Mouse (Mus musculus) liver (tissue): ENCODE data around the gene Sema5a.

Source experiments
- DNase-seq: peaks from one replicate; pipeline ENCODE4 v3.0.0-alpha.2; 2020; ENCODE audit warnings: mixed read lengths

Sema5a gene

DNA sequence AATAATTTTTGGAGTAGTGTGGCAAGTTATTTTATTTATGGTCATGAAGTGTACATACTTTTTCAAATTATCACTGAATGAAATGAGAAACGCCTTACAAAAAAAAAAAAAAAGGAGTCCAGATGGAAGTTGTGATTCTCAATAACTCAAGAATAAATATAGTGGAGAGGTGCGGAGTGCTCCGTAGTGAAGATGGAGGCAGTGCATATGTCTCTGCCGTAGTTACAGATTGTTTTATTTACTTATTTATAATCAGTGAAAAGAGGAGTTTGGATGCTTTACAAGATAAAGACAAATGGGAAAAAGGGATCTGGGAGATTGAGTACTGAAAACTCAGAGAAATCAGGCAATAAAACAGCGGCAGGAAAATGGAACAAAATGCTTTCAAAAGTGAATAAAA is 131.7 kb downstream of the Sema5a start:
- DNase-seq: no peak

DNA sequence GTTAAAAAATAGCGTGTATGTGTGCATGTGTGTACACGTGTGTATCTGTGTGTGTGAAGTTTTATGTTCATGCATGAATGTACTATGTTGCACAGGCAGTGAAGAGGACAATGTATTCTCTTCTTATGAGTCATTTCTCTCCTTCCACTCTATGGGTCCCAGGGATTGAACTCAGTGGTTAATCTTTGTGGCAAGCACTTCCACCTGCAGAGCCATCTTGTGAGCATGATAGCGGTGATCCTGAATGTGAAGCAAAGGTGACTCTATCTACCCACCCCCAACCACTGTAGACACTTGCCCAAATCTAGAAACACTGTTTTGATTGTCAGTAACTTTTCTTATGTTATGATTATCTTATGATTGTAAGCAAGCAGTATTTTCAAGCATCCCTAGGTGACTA is 133.2 kb downstream of the Sema5a start:
- no peak for DNase-seq

DNA sequence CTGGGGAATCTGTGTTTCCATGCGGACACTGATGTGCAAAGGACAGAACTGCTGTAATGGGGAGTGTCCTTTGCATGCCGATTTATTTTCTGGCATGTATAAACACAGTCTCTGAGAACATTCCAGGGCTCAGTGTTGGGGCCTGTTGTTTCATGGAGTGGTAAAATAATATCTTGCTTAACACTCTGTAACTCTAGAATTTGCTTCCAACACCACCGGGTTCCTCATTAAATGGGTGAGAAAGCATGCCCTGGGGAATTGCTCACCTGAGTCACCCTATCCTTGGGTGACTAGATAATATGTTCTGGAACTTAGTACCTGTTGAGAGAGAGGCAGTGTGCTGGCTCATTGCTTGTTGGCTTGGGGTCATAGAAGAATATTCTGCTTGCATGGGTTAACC is 135.7 kb downstream of the Sema5a start:
- DNase-seq: no peak

DNA sequence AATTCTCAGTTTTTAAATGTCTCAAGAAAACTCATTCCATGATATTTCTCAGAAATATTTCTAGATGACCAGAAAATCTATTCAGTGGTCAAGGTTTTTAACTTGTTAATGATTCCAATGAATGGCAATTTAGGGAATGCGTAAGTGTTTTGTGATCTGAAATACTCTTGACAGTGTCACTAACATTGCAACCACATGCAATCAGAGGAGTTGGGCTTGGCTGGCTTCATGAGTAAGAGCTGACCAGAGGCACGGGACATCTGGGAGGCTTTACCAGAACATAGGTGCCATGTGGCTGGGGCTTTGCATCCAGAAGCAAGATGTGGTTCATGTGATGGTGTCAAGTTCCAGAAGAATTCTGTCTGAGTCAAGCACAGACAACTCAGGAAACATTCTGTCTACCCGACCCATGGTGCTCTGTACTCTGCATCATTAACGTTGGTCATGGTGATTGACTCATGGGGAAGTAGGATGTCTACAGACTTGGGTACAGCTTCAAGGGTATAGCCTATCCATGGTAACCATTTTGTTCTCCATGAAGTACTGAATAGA is 138.4 kb downstream of the Sema5a start:
- no peak for DNase-seq

DNA sequence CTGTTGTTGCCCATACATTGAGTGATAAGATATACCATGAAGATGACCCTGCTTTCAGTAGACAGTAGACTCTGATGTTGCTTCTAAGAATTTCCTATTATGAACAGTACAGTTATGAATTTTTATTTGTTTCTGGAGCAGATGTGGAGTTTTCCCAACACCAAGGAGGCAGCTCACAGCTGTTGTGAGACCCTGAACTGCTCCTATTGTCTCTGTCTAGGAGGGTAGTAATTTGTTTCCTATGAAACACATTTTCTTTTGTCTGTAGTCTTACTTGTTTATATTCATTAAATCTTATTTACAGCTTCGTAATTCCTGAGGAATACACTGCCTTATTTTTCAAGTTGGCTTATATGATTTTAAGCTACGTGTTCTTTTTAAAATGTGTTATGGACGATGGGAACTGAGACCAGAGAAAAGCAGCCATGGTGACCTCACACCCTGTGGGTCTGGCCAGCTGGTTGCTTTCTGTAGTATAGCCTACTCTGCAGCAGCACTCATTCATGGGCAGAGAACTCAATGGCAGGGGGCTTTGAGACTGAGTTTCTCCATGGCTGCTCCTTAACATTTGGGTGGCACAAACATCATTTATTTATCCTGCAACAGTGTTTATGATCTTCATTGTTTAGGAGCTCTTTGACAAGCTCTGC is 151.8 kb downstream of the Sema5a start:
- DNase-seq: no peak

DNA sequence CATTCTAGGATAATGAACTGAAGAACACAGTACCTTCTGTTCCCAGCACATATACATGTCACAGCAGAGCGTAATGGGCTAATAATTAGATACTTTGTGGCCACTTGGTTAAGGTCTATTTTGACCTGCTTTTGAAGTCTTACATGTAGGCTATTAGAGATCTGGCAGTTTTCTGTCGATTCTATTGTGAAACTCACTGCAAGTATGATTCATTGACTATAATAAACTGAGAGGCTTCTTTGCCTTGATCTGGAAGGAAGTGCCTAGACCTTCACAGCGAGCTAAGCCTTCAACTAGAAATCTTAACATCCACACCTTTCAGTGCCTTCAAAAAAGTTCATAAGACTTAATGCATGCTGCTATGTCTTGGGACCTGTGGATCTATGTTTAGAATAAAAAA is 152.5 kb downstream of the Sema5a start:
- no peak for DNase-seq

DNA sequence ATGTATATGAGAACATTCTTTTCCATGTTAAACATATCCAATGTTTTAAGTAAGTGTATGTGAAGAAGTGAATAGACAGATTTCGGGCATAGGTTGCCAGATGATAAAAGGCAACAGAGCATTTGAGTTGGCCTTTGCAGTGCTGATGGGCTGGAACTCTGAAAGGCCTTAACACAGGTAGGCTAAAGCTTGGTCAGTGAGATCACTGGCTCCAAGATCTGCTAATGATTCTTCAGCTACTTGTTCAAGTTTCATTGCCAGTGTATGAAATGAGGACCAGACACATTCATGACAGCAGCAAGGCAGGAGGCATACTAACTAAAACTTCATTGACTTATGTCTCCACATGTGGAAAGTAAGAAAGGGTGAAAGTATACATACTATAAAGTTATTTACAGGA is 154.1 kb downstream of the Sema5a start:
- no peak for DNase-seq

DNA sequence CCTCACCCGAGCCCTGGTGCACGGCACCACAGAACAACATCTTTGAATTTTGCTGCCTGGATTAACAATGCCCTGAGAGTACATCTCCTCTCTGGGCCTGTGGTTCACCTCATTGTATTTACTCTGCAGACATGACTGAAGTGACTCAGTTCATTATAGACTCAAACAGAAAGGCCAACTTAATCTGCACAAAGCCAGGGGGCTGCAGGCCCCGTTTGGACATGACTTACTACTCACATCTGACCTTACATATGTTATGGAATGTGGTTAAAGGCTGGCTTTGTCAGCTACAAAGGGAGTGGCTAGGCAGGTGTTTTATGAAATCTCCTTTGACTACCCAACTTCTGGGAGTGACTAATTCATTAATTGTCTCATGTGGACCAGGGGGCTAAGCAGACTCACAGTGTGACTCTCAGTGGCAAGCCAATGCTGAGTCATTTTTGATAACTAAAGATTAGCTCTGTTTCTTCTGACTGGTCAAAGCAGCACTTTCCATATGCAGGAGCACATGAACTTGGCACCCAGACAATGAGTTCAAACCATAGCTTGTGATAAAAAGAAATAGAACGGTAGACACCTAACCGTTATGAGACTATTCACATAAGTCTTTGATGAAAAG is 157.4 kb downstream of the Sema5a start:
- DNase-seq: no peak

DNA sequence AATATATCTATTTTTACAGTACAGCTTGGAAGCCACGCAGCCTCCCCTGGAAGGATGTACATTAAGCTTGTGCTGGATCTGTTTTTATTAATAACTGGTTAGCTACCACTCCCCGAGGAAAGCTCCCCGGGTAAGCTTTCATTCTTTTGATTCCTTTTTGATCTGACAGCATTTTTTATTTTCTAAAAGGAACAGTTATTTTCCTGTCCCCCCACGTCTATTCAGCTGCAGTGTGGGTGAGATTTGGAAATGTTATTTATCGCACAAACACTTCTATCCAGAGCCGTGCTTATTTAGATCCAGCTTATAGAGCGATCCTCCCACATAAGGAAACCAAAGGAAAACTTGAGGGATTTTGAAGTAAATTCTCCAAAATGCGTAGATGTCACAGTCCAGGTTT is 158.7 kb downstream of the Sema5a start:
- no peak for DNase-seq

DNA sequence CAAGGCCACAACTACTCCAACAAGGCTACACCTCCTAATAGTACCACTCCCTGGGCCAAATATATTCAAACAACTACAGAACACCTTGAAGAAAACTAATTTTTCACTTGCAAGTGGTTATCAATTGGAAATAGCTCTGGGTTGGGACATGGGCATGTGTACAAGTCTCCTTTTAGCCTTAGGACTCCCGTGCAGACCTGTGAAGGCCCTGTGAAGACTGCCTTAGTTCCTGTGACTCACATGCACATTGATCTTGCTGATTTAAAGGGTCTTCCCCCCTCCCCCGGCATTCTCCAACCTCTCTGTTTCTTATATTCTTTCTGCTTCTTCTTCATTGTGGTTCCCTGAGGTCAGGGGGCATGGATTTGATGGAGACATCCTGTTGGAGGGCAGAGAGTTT is 161.8 kb downstream of the Sema5a start:
- no peak for DNase-seq

DNA sequence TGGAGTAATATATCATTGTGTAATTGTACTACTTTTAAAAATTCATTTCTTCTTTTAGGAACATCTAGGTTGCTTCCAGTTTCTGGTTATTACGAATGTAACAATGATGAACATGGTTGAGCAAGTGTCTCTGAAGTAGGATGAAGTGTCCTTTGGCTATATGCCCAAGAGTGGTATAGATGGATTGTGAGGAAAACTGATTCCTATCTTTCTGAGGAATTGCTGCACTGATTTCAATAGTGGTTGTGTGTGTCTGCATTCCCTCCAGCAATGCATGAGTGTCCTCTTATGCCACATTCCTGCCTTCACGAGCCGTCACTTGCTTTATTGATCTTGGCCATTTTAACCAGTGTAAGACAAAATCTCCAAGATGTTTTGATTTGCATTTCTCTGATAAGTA is 163.2 kb downstream of the Sema5a start:
- no peak for DNase-seq

DNA sequence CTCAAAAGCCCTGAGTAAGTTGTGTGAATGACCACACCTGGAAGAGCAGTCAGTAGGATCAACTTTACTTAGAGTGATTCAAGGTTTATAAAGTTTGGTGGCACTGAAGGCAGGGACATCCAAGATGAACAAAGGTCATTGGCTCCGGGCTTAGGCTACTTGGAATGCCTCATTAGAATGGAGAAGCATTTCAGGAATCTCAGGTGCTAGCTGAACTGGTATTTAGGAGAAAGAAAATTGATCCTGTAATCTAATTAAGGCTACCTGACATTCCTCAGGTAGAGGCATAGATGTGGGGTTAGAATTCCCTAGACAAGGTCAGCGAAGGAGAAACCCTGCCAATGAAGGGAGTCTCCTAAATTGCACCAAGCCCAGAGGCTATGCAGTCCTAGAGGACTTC is 171.7 kb downstream of the Sema5a start:
- no peak for DNase-seq

DNA sequence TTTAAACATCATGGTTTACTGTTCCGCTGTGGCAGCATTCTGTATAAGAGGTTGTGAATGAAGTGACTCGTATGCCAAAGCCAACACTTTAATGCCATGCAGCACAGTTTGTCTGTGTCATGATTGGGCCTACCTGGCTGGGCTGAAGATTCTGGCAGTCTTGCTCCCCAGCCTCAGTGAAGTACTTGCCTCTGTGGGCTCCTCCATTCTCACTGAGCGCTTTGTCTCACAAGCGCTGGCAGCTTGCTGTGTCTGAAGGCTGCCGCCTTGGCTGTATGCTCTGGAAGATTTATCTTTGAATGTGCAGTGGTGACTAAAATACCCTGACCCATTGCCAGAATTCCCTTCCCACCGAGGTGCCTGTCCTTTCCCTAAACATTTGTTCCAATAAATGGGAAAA is 178.0 kb downstream of the Sema5a start:
- DNase-seq: no peak

DNA sequence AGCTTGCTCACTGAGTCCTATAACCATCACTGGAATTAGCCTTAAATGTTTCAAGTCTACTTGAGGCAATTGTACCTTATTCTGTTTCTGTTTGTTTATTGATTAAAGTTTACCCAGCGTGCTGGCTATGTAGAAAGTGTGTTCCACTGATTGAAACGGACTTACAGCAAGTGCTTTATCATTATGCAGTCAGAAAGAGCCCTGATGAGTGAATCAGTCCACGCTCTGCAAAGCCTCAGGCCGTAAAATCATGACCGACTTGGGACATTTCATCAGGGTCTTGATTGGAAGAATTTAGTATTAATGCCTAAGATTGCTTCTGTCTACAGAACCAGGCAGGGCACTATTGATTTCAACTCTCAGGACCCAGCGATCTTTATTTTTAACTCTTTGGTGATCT is 178.5 kb downstream of the Sema5a start:
- DNase-seq: no peak

DNA sequence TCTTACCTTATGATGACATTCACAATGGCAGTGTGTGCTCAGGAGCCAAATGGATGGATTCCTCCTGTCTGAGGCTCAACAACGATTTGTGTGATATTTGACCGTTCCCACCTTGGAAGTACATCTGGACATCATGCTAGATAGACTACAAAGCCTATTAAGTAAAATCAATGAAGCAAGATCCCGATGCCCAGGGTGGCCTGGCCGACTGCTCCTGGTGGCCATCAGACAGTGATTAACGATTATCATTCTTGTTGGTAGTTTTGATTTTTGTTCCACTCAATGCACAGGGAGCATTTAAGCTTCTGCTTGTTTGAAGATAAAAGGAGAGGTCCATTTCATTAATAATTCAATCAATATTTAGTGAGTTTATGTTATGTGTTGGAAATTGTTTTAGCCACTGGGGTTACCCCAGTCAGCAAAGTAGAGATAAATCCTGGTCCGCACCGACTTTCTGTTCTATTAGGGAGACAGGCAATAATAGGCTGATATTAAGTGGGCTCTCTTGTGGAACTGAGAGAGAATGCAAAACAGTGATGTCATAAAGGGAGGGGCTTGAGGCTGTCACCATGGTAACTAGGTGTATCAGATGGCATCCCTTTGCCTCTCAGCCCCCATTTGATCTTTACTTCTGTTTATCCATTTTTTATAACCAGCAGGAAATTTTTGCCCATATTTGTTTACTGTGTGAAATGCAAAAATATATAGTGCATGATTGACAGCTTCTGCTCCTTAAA is 182.7 kb downstream of the Sema5a start:
- no peak for DNase-seq

DNA sequence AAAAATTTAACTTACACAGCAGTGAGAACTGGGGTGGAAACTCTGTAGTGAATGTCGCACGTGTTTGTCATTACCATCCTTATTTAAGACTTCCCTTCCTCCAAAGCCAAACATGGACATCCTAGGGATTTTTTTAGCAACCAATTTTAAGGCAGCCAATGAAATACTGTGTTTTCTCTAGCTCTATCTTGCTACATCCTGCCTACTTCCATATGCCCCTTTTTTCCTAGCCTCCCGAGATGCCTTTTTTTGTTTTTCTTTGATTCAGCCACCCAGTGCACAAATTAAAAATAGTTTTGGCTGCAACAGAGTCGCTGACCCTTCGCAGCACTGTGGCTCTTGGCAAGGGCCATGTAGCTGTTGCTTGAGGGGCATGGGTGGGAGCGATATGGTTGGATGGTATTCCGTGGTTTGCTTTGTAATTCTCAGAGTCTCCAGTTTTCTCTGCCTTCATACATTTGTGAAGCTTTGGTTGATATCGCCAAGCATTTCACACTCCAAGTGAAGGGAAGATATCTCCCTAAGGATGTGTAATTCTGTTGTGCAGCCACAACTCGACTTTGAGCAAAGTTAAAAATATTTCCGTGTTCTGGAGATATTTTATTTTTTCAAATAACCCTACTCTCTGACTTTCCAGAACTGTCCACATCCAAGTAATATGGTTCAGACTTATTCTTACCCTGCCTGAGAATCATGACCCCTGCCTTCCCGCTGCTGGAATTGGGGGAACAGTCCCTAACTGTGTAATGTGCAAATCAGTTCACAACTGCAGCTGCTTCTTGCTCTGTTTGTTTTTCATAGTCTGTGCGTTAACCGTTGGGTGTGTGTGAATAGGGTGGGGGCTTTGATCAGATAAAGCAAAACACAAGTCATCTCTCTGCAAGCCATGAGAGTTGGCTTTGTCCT is 188.6 kb downstream of the Sema5a start:
- no peak for DNase-seq

DNA sequence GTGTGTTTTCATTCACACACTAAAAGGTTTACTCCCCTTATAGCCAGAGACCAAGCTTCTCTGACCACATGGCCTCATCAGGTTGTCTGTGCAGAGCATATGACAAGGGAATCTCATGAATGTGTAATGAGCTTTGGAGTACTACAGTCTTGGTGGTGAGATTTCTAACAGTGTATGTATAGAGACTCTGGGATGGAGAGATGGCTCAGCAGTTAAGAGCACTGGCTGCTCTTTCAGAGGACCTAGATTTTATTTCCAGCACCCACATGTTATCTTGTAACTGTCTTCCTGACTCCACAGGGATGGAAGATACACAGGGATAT is 189.2 kb downstream of the Sema5a start:
- no peak for DNase-seq

DNA sequence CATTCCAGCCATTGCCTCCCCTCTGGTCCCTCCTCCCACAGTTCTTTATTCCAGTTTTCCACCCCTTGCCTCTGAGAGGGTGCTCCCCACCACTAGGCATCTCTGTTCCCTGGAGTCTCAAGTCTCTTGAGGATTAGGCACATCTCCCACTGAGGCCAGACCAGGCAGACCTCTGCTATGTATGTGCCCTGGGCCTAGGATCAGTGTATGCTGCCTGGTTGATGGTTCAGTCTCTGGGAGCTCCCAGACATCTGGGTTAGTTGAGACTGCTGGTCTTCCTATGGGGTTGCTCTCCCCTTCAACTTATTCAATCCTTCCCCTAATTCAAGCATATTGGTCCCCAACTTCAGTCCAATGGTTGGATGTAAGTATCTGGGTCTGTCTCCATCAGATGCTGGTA is 189.7 kb downstream of the Sema5a start:
- DNase-seq: no peak

DNA sequence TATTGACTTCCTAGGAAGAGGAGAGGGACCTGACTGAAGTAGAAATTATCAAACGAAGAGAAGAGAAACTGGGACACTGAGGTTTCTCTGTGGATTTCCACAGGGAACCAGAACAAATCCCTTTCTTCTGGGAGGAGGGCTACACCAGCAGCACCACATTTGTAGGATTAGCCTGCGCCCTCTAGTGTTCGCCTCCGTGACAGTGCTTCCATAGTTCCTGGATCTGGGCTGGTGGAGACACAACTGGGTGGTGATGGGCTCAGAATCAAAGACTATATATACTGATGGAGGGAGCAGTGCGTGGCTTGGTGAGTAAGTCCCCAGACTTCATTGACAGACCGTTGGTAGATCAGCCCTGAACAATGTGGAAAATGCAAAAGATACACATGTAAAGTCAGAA is 193.0 kb downstream of the Sema5a start:
- DNase-seq: peak; percentile 52

DNA sequence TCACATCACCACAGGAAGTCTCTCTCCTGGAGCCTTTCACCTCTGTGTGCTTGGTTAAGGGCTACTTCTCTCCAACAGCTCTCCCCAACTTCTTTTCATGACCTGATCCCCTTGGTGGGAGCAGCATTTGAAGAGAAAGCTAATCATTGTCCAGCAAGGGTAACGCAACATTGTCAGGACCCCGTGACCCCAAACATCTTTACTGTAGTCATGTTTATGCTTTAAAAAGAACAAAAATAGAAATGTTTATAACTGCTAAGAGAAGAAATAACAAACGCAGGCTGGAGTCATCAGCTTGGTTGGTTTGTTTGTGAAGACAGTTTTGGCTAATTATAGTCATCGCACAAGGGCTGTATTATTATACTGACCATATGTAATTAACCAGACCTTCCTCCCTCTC is 198.1 kb downstream of the Sema5a start:
- DNase-seq: no peak

DNA sequence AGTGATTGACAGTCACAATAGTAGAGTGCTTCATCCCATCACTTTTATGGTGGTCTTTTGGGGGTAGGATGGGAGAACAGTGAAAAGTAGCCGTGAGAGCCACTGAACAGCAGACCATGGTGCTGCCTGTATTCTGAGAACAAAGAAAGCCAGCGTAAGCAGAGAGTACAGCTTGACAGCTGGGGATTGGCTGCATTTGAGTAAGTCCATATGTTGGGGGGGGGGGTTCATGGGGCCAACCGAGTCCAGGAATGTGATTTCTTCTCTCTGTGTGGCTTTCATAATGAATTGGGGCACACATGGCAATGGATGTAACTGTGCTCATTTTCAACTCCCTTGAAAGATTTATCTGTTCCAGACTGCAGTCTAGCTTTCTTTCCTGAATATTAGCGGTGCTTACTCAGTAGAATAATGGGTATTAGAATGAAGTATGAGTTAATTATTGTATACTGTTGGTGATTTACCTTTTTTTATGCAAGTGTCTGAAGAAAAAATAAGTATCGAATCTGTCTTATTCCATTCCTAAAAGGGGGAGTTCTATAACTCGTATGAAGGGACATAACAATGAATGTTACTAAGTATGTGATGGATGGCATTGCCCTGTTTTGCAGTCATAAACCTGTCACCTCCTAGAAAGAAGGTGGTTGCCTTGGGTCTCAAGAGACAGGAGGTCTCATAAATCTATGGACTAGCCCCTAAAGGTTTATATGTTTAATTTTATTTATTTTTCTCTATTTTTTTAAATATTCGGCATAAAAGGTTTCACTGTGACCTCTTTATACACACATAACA is 203.1 kb downstream of the Sema5a start:
- DNase-seq: no peak

DNA sequence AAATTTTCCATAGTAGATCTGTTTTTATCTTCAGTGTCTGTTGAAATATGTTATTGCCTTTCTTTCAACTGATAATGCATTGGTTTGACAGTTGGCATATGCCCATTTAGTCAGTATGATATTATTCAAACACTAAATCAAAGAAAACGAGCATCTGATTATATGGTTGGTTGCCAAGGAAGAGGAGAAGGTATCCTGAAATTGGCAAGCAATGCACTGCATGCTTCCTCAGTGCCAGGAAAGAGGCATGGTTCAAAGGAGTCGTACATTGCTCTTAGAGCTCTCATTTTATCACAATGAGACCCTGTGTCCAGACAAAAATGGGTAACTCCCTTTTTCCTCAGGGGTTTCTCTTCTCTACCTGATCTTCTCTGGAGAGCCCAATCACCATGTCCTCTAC is 214.4 kb downstream of the Sema5a start:
- no peak for DNase-seq
